19 mouse cellular contexts compared by ENCODE assay signal in genomic region chr11:115246386-115246785, GRCm38 (mm10). TPM values are rescaled to one million over a fixed set of nuclear protein-coding genes. Genes with fewer than 3 reads are reported as not detected.
A peak's percentile ranks its signal among the peaks of the same experiment; 100 is the strongest.
DNase-seq lines count a peak whose midpoint lies in the region; ATAC-seq lines count a peak whose summit lies in the region.
"Had no signal": no experiment of that assay in that cellular context is flagged by ENCODE, and none has a peak within 500 bp of the region (broad histone marks: within the 10 kb centered on the region; RNA-seq: fewer than 3 reads in every experiment).

No protein-coding gene starts in this region.

- H3K4me1 ChIP-seq in midbrain, embryonic 16.5 days (ENCODE audit: control insufficient read depth, insufficient read depth, low read length), result peaks cover 16% of the 10 kb centered on the region; the same call in 1 of the 2 replicates
- peaks cover 16% of the 10 kb centered on the region for H3K4me1 ChIP-seq in midbrain, embryonic 11.5 days (ENCODE audit: control insufficient read depth, insufficient read depth, low read length)

- peaks cover 27% of the 10 kb centered on the region for H3K27me3 ChIP-seq in midbrain, embryonic 16.5 days (ENCODE audit: control insufficient read depth, insufficient read depth, low read depth, low read length)
- H3K27me3 ChIP-seq in midbrain, embryonic 11.5 days (ENCODE audit: control insufficient read depth, insufficient read depth, low read length), result peaks cover 37% of the 10 kb centered on the region

- H3K27ac ChIP-seq in midbrain, embryonic 16.5 days (ENCODE audit: low read length), result no peak overlapping the region
- H3K27ac ChIP-seq in midbrain, embryonic 11.5 days (ENCODE audit: low read depth, low read length), result no peak overlapping the region
- H3K27ac ChIP-seq: forebrain, embryonic 10.5 days; heart, embryonic 13.5 days; hindbrain, embryonic 12.5 days; kidney, postnatal 0 days; lung, embryonic 15.5 days; neural tube, embryonic 12.5 days had no signal

- WGBS in midbrain, embryonic 16.5 days, result 59% methylated on average over 8 of the region's 8 CpGs
- WGBS in midbrain, embryonic 11.5 days, result 79% methylated on average over 8 of the region's 8 CpGs

- 0 out of 2 replicates have a peak overlapping the region, but pooled peaks have one; percentile 6 for H3K9ac ChIP-seq in midbrain, embryonic 16.5 days (ENCODE audit: low read depth, low read length)
- no peak overlapping the region for H3K9ac ChIP-seq in midbrain, embryonic 11.5 days (ENCODE audit: low read length)
- H3K9ac ChIP-seq: heart, embryonic 13.5 days; hindbrain, embryonic 12.5 days; lung, embryonic 15.5 days; neural tube, embryonic 12.5 days had no signal

- peak; percentile 29 for DNase-seq in adrenal gland, postnatal 10 days
- DNase-seq in adrenal gland, adult 8-10 months, result no peak
- DNase-seq in midbrain, embryonic 11.5 days (ENCODE audit: low spot score, missing footprints), result no peak
- DNase-seq in cerebellum, adult 8-10 months, result peak; percentile 71
- no peak for DNase-seq in heart, postnatal 10 days
- no peak for DNase-seq in spleen, adult 12 weeks (ENCODE audit: low spot score)
- DNase-seq: thymus, postnatal 4 days had no signal

- intact Hi-C loops in heart, postnatal 10 days (cut with DNase I), result no loop called here

- H3K36me3 ChIP-seq in midbrain, embryonic 16.5 days (ENCODE audit: control insufficient read depth, insufficient read depth, low read length), result 0 out of 2 replicates have a peak, but pooled peaks cover 3% of the 10 kb centered on the region
- H3K36me3 ChIP-seq in midbrain, embryonic 11.5 days (ENCODE audit: control insufficient read depth, insufficient read depth, low read length), result no peaks in the 10 kb centered on the region
- H3K36me3 ChIP-seq: lung, embryonic 15.5 days had no signal

- H3K4me3 ChIP-seq in midbrain, embryonic 16.5 days (ENCODE audit: low read depth, low read length), result no peak overlapping the region
- H3K4me3 ChIP-seq in midbrain, embryonic 11.5 days (ENCODE audit: low read depth, low read length), result no peak overlapping the region
- H3K4me3 ChIP-seq: forebrain, embryonic 10.5 days; heart, embryonic 13.5 days; hindbrain, embryonic 12.5 days; lung, embryonic 15.5 days; neural tube, embryonic 12.5 days had no signal

- H3K4me2 ChIP-seq in midbrain, embryonic 16.5 days (ENCODE audit: low read length), result no peak overlapping the region
- no peak overlapping the region for H3K4me2 ChIP-seq in midbrain, embryonic 11.5 days
- H3K4me2 ChIP-seq: heart, embryonic 13.5 days; hindbrain, embryonic 12.5 days; lung, embryonic 15.5 days; neural tube, embryonic 12.5 days had no signal

- H3K9me3 ChIP-seq in midbrain, embryonic 16.5 days (replicated peaks; ENCODE audit: control insufficient read depth, low read length, poor library complexity, severe bottlenecking), result no peaks in the 10 kb centered on the region
- no peaks in the 10 kb centered on the region for H3K9me3 ChIP-seq in midbrain, embryonic 11.5 days (ENCODE audit: control insufficient read depth, low read length)
- H3K9me3 ChIP-seq: forebrain, embryonic 10.5 days; heart, embryonic 13.5 days; hindbrain, embryonic 12.5 days; lung, embryonic 15.5 days; neural tube, embryonic 12.5 days had no signal

- no peak for ATAC-seq in midbrain, embryonic 16.5 days
- ATAC-seq in midbrain, embryonic 11.5 days (ENCODE audit: low FRiP score), result no peak
- peak; percentile 17 to 41; a peak in 2 of 4 replicates for ATAC-seq in hematopoietic stem cell, adult 5-6 weeks (replicated peaks in 1 of 2; ENCODE audit: insufficient read depth in 1 of 2, low FRiP score in 2 of 2, low TSS enrichment in 1 of 2, low read depth in 1 of 2, poor library complexity in 2 of 2, severe bottlenecking in 2 of 2)
- ATAC-seq: intestine, embryonic 16.5 days had no signal

RNA-seq across cellular contexts. Expression of gene Grin2c, which starts 20.7 kb away (rescaled TPM):
- under 1 TPM; 0.61 to 0.75 TPM for total RNA-seq in adrenal gland, postnatal 10 days (2021)
- total RNA-seq in adrenal gland, adult 8-10 months (2022), result 10 to 100 TPM in 2 of 4 experiments, 1 to 10 TPM in 2; 2.2 to 32.8 (median 13.6) TPM
- polyA plus RNA-seq in midbrain, embryonic 16.5 days (2015; fragmentation: Nextera tagmentation; extraction: Ambion mirVana), result 0.18 and 0.31 TPM in 2 replicates
- polyA plus RNA-seq in midbrain, embryonic 11.5 days (2014; fragmentation: Nextera tagmentation; extraction: Ambion mirVana), result 0.04 and 0.18 TPM in 2 replicates
- total RNA-seq in hematopoietic stem cell, adult 5-6 weeks (2017), result not detected in 2 replicates
- total RNA-seq in heart, postnatal 10 days (2021), result not detected
- total RNA-seq: granulocyte monocyte progenitor cell, adult 5-6 weeks; liver, adult 2 months; megakaryocyte, adult 5-6 weeks had no signal
- polyA plus RNA-seq: forebrain, embryonic 10.5 days; heart, embryonic 13.5 days; kidney, postnatal 0 days had no signal

RNA-seq across cellular contexts. Expression of gene Fdxr, which starts 30.5 kb away (rescaled TPM):
- total RNA-seq in adrenal gland, postnatal 10 days (2021), result 100 to 1,000 TPM; 368 to 383 TPM
- total RNA-seq in adrenal gland, adult 8-10 months (2022), result 1,000 to 10,000 TPM; 1,501 to 2,268 (median 1,689) TPM
- 19.7 and 23.4 TPM in 2 replicates for polyA plus RNA-seq in midbrain, embryonic 16.5 days (2015; fragmentation: Nextera tagmentation; extraction: Ambion mirVana)
- 11.2 and 12.7 TPM in 2 replicates for polyA plus RNA-seq in midbrain, embryonic 11.5 days (2014; fragmentation: Nextera tagmentation; extraction: Ambion mirVana)
- total RNA-seq in hematopoietic stem cell, adult 5-6 weeks (2017), result 19.9 and 22.6 TPM in 2 replicates
- total RNA-seq in heart, postnatal 10 days (2021), result 1 to 10 TPM; 7.7 to 9.1 TPM

RNA-seq across cellular contexts. Expression of gene Fads6, which starts 51.1 kb away (rescaled TPM):
- 10 to 100 TPM; 12.7 to 16.1 TPM for total RNA-seq in adrenal gland, postnatal 10 days (2021)
- 100 to 1,000 TPM in 2 of 4 experiments, 10 to 100 TPM in 2; 43.3 to 117 (median 82.2) TPM for total RNA-seq in adrenal gland, adult 8-10 months (2022)
- polyA plus RNA-seq in midbrain, embryonic 16.5 days (2015; fragmentation: Nextera tagmentation; extraction: Ambion mirVana), result 0.91 and 1.4 TPM in 2 replicates
- 0.23 and 0.28 TPM in 2 replicates for polyA plus RNA-seq in midbrain, embryonic 11.5 days (2014; fragmentation: Nextera tagmentation; extraction: Ambion mirVana)
- total RNA-seq in hematopoietic stem cell, adult 5-6 weeks (2017), result 2.8 and 4.3 TPM in 2 replicates
- total RNA-seq in heart, postnatal 10 days (2021), result 1 to 10 TPM in 1 of 2 experiments, under 1 TPM in 1; 0.89 to 1.2 TPM

RNA-seq across cellular contexts. Expression of gene Nat9, which starts 58.7 kb away (rescaled TPM):
- 10 to 100 TPM; 27.4 to 28.4 TPM for total RNA-seq in adrenal gland, postnatal 10 days (2021)
- total RNA-seq in adrenal gland, adult 8-10 months (2022), result 10 to 100 TPM; 29.0 to 32.1 (median 30.3) TPM
- polyA plus RNA-seq in midbrain, embryonic 16.5 days (2015; fragmentation: Nextera tagmentation; extraction: Ambion mirVana), result 23.2 and 23.9 TPM in 2 replicates
- polyA plus RNA-seq in midbrain, embryonic 11.5 days (2014; fragmentation: Nextera tagmentation; extraction: Ambion mirVana), result 17.7 and 19.2 TPM in 2 replicates
- 26.6 and 42.7 TPM in 2 replicates for total RNA-seq in hematopoietic stem cell, adult 5-6 weeks (2017)
- total RNA-seq in heart, postnatal 10 days (2021), result 10 to 100 TPM; 14.8 to 19.9 TPM

RNA-seq across cellular contexts. Expression of gene Tmem104, which starts 59.1 kb away (rescaled TPM):
- total RNA-seq in adrenal gland, postnatal 10 days (2021), result 10 to 100 TPM in 1 of 2 experiments, 1 to 10 TPM in 1; 9.5 to 15.7 TPM
- 10 to 100 TPM; 24.8 to 34.0 (median 27.3) TPM for total RNA-seq in adrenal gland, adult 8-10 months (2022)
- polyA plus RNA-seq in midbrain, embryonic 16.5 days (2015; fragmentation: Nextera tagmentation; extraction: Ambion mirVana), result 12.5 and 14.9 TPM in 2 replicates
- polyA plus RNA-seq in midbrain, embryonic 11.5 days (2014; fragmentation: Nextera tagmentation; extraction: Ambion mirVana), result 6.2 and 9.2 TPM in 2 replicates
- 3.5 and 4.0 TPM in 2 replicates for total RNA-seq in hematopoietic stem cell, adult 5-6 weeks (2017)
- 10 to 100 TPM; 10.9 TPM for total RNA-seq in heart, postnatal 10 days (2021)

Comparison
In these comparisons a context has a peak if more than half of its experiments do, and no peak if none do; other contexts are left out.
1. DNase-seq: peak in adrenal gland, postnatal 10 days (single experiment) and cerebellum, adult 8-10 months (single experiment); none in adrenal gland, adult 8-10 months (single experiment), midbrain, embryonic 11.5 days (single experiment), heart, postnatal 10 days (0 of 2) and spleen, adult 12 weeks (single experiment).
2. ATAC-seq: peak in hematopoietic stem cell, adult 5-6 weeks (2 of 2); none in midbrain, embryonic 16.5 days (single experiment) and midbrain, embryonic 11.5 days (single experiment).
3. RNA of gene Fdxr, which starts 30.5 kb away (total RNA-seq): 1,501 to 2,268 TPM in adrenal gland, adult 8-10 months and 368 to 383 TPM in adrenal gland, postnatal 10 days; 19.9 to 22.6 TPM in hematopoietic stem cell, adult 5-6 weeks and 7.7 to 9.1 TPM in heart, postnatal 10 days; every median in the first group is over 10 times any median in the second.